Mouse (Mus musculus) embryonic fibroblast, embryonic 13.5 days (primary cell): Measurements from ENCODE around the gene Gm20479.

Experiments
- CTCF ChIP-seq: IDR thresholded peaks from 2 replicates; pipeline ENCODE4 v1.5.1; 2011; ENCODE audit warnings: mild to moderate bottlenecking, control low read depth, low read length, moderate library complexity, borderline replicate concordance; ENCODE audit not compliant: insufficient read depth
- POLR2A ChIP-seq: IDR thresholded peaks from 2 replicates; pipeline ENCODE4 v1.6.1; 2011; ENCODE audit warnings: low read depth, mild to moderate bottlenecking, control low read depth, low read length, moderate library complexity

- TF ChIP-seq CTCF: no peak
- no peak for TF ChIP-seq POLR2A
Measured at GRCm38 (mm10) chr7:27369111-27369510, 11.9 kb upstream of the Gm20479 start.
